Mouse (Mus musculus) heart, postnatal 0 days (tissue): Measurements from ENCODE around the gene Hmgcll1. TPM values are rescaled to one million over a fixed set of nuclear protein-coding genes. Genes with fewer than 3 reads are reported as not detected.
"Not testable (repeated sequence)": the region's sequence is repeated elsewhere in the genome, so short reads cannot be mapped to it uniquely, and the experiment has no call there.

Experiments
- ATAC-seq: fragments of 200-750 bp; cut with Nextera tagmentation; 2 replicates; pipeline ENCODE4 v1.8.0; 2017; ENCODE audit warnings: low read depth, moderate number of reproducible peaks, moderate library complexity; ENCODE audit not compliant: insufficient read depth
- DNase-seq: peaks from one replicate; pipeline ENCODE4 v3.0.0-alpha.2; 2016; ENCODE audit warnings: low spot score
- H3K27ac ChIP-seq: fragments of 300-500 bp; sonication (generic); 2 replicates; pipeline ENCODE4 v1.5.1; 2014; ENCODE audit warnings: low read depth, mild to moderate bottlenecking
- H3K27me3 ChIP-seq: fragments of 300-500 bp; sonication (generic); 2 replicates; pipeline ENCODE4 v1.6.1; 2014; ENCODE audit warnings: low read length, mixed read lengths; ENCODE audit not compliant: control insufficient read depth, insufficient read depth
- H3K36me3 ChIP-seq: fragments of 300-500 bp; sonication (generic); replicated peaks from 2 replicates; pipeline ENCODE4 v1.6.1; 2014; ENCODE audit warnings: low read length, mixed read lengths; ENCODE audit not compliant: control insufficient read depth, insufficient read depth
- H3K4me1 ChIP-seq: fragments of 300-500 bp; sonication (generic); 2 replicates; pipeline ENCODE4 v1.6.1; 2014; ENCODE audit warnings: antibody characterized with exemption; ENCODE audit not compliant: control insufficient read depth, insufficient read depth
- H3K4me2 ChIP-seq: fragments of 300-500 bp; sonication (generic); 2 replicates; pipeline ENCODE4 v1.6.1; 2014; ENCODE audit warnings: low read depth, mild to moderate bottlenecking, low read length, moderate library complexity
- H3K4me3 ChIP-seq: fragments of 300-500 bp; sonication (generic); 2 replicates; pipeline ENCODE4 v1.5.1; 2014; ENCODE audit warnings: low read depth, low read length
- H3K9ac ChIP-seq: fragments of 300-500 bp; sonication (generic); replicated peaks from 2 replicates; pipeline ENCODE4 v1.6.1; 2014; ENCODE audit warnings: low read depth, low read length, mixed read lengths
- H3K9me3 ChIP-seq: fragments of 300-500 bp; sonication (generic); replicated peaks from 2 replicates; pipeline ENCODE4 v1.6.1; 2016; ENCODE audit warnings: low read length; ENCODE audit not compliant: control insufficient read depth
- CTCF ChIP-seq: IDR thresholded peaks from 2 replicates; pipeline ENCODE4 v1.5.1; 2016; ENCODE audit warnings: antibody characterized with exemption, control low read depth, low read depth
- EP300 ChIP-seq: IDR thresholded peaks from 2 replicates; pipeline ENCODE4 v1.6.1; 2016; ENCODE audit warnings: antibody characterized with exemption, low read depth
- WGBS: fragments of 180-500 bp; shearing (Covaris S2); extraction: QIAGEN DNeasy Blood & Tissue Kit; methylation state at CpG from one replicate; pipeline ENCODE4 v1.1.7; 2014; 5-methylcytosine and 5-hydroxymethylcytosine counted together
- polyA plus RNA-seq: library from polyadenylated mRNA; unstranded; fragments of >200 nt; fragmentation: Nextera tagmentation; extraction: Ambion mirVana; gene quantifications from 2 replicates; pipeline ENCODE4 v1.2.1, GENCODE M21; 2015
- total RNA-seq: library from RNA; depleted of rRNA; stranded (reverse); fragments of >200 nt; gene quantifications from 2 replicates; pipeline ENCODE4 v1.2.3, GENCODE M21; 2014; ENCODE audit warnings: low replicate concordance

The Hmgcll1 gene
- total and polyA plus RNA-seq, 2 experiments from 2014 or later, result 0.37 TPM; not detected in 1

GRCm38 (mm10) chr9:76122888-76123287 lies 108.2 kb downstream of the Hmgcll1 start:
- H3K9me3 ChIP-seq, H3K4me2 ChIP-seq, H3K27ac ChIP-seq, H3K4me1 ChIP-seq, ATAC-seq, H3K36me3 ChIP-seq, H3K4me3 ChIP-seq, H3K9ac ChIP-seq, H3K27me3 ChIP-seq: not testable (repeated sequence)
- WGBS, result 0% methylated on average over 2 of the region's 2 CpGs
- peak; percentile 77 for TF ChIP-seq CTCF
- DNase-seq, result peak; percentile 67

DNA sequence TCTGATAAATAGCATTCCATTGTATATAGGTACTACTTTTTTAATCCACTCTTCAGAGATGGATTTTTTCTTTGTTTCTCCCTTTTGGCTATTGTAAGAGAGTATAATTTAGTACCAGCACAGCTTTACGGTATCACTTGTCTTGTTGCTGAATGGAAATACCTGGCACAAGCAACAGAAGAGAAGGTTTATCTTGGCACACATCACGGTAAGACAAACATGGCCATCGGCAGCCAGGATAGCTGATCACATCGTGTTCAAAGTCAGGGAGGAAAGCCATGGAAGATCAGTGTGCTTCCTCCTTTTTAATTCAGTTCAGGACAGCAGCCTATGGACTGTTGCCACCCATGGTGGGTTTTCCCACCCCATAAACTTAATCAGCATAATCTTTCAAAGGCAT lies 109.6 kb downstream of the Hmgcll1 start:
- no peak overlapping the region for H3K9ac ChIP-seq
- no peak for ATAC-seq
- H3K4me1 ChIP-seq, result no peaks in the 10 kb centered on the region
- 69% methylated on average over 4 of the region's 4 CpGs for WGBS
- DNase-seq, result no peak
- H3K27me3 ChIP-seq, result no peaks in the 10 kb centered on the region
- H3K4me2 ChIP-seq, result no peak overlapping the region
- H3K36me3 ChIP-seq, result no peaks in the 10 kb centered on the region
- H3K9me3 ChIP-seq, result no peaks in the 10 kb centered on the region
- no peak overlapping the region for H3K4me3 ChIP-seq
- H3K27ac ChIP-seq, result no peak overlapping the region
- TF ChIP-seq EP300 (no peak), CTCF (no peak)

- no peak overlapping the region for H3K4me2 ChIP-seq
- no peak overlapping the region for H3K9ac ChIP-seq
- no peaks in the 10 kb centered on the region for H3K4me1 ChIP-seq
- WGBS, result 52% methylated on average over 1 of the region's 1 CpGs
- H3K27ac ChIP-seq, result no peak overlapping the region
- no peaks in the 10 kb centered on the region for H3K36me3 ChIP-seq
- ATAC-seq, result no peak
- TF ChIP-seq EP300 (no peak), CTCF (no peak)
- H3K27me3 ChIP-seq, result no peaks in the 10 kb centered on the region
- H3K9me3 ChIP-seq, result no peaks in the 10 kb centered on the region
- no peak overlapping the region for H3K4me3 ChIP-seq
- no peak for DNase-seq
Observed at GRCm38 (mm10) chr9:76129353-76129752, 114.7 kb downstream of the Hmgcll1 start.

DNA sequence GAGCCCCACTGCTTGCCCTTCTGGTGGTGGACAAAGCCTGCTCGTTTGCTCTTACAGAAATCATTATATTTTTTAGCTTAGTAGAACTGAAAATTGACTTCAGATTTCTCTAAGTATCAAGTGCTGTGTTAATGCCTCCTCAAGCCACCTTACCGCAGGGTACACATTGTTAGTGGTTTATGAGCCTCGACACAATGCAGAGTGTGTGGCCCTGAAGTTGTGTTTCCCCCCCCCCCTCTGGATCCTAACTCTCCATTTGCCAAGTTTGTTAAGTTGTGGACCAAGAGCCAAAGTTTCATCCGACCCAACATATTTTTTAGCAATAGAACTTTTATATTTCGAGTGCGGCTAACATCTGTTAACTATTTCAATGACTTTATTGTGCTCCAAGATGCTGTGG lies 119.4 kb downstream of the Hmgcll1 start:
- 77% methylated on average over 6 of the region's 6 CpGs for WGBS
- Histone ChIP-seq H3K9ac (no peak overlapping the region), H3K27ac (no peak overlapping the region), H3K4me1 (no peaks in the 10 kb centered on the region), H3K4me3 (no peak overlapping the region), H3K27me3 (no peaks in the 10 kb centered on the region), H3K4me2 (no peak overlapping the region), H3K9me3 (no peaks in the 10 kb centered on the region), H3K36me3 (no peaks in the 10 kb centered on the region)
- no peak for ATAC-seq
- TF ChIP-seq CTCF (no peak), EP300 (no peak)
- no peak for DNase-seq

DNA sequence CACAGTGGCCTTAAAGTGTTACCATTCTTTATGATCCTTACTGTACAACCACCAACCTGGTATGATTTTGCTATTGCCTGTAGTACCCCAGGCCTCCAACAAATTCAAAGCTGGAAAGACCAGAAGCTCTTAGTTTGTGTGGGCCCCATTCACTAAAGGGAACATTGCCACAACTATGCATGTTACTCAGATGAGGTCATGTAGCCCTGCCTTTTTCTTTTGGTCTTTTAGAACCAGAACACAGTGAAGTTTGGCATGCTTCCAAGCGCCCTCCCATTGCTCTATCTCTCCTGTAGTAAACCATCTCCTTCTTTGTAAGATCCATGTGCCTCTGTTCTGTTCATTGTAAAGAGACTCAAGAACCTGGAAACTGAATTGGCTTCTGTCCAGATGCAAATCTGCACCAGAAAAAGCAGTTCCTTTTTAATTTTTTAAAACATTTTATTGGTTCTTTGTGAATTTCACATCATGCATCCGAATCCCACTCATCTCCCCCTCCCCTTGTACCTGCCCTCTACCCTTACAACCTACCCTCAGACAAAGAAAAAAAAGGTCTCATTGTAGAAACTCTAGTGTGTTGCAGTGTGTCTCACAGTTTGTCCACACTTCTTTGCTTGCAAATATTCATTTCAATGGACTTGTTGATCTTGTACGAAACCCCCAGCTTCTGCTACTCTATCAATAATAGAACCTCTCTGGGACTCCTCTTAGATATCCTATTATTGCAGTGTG lies 123.9 kb downstream of the Hmgcll1 start:
- Histone ChIP-seq H3K4me1 (no peaks in the 10 kb centered on the region), H3K9ac (no peak overlapping the region), H3K36me3 (no peaks in the 10 kb centered on the region), H3K27me3 (no peaks in the 10 kb centered on the region), H3K4me3 (no peak overlapping the region), H3K9me3 (no peaks in the 10 kb centered on the region), H3K4me2 (no peak overlapping the region), H3K27ac (no peak overlapping the region)
- no peak for ATAC-seq
- DNase-seq, result no peak
- TF ChIP-seq EP300, result no peak
- no peak for TF ChIP-seq CTCF
- 63% methylated on average over 3 of the region's 3 CpGs for WGBS

GRCm38 (mm10) chr9:76145593-76145992 lies 130.9 kb downstream of the Hmgcll1 start:
- Histone ChIP-seq H3K4me1 (no peaks in the 10 kb centered on the region), H3K36me3 (no peaks in the 10 kb centered on the region), H3K4me2 (no peak overlapping the region), H3K27ac (no peak overlapping the region), H3K4me3 (no peak overlapping the region), H3K9ac (no peak overlapping the region), H3K27me3 (no peaks in the 10 kb centered on the region), H3K9me3 (no peaks in the 10 kb centered on the region)
- WGBS, result 61% methylated on average over 3 of the region's 3 CpGs
- DNase-seq (no peak), ATAC-seq (no peak)
- TF ChIP-seq CTCF (no peak), EP300 (no peak)
